In genomic region chr4:105335872-105336271, GRCm38 (mm10) we compare ENCODE assay signal across 27 mouse cellular contexts.
DNase-seq lines count a peak whose midpoint lies in the region; ATAC-seq and TF ChIP-seq lines count a peak whose summit lies in the region.
"Had no signal": no experiment of that assay in that cellular context is flagged by ENCODE, and none has a peak within 500 bp of the region (broad histone marks: within the 10 kb centered on the region; RNA-seq: fewer than 3 reads in every experiment).

No protein-coding gene starts in this region.

- H3K4me3 ChIP-seq in hindbrain, postnatal 0 days (ENCODE audit: low read length), result no peak overlapping the region
- H3K4me3 ChIP-seq in hindbrain, embryonic 14.5 days (replicated peaks; ENCODE audit: low read length), result no peak overlapping the region
- H3K4me3 ChIP-seq in forebrain, embryonic 14.5 days (ENCODE audit: low read depth, low read length), result no peak overlapping the region
- H3K4me3 ChIP-seq in heart, embryonic 11.5 days (ENCODE audit: low read depth, low read length), result no peak overlapping the region
- H3K4me3 ChIP-seq: hindbrain, embryonic 10.5 days; intestine, embryonic 15.5 days; layer of hippocampus, adult 2 months; neural tube, embryonic 15.5 days had no signal

- H3K9ac ChIP-seq in hindbrain, postnatal 0 days (replicated peaks; ENCODE audit: low read length), result no peak overlapping the region
- no peak overlapping the region for H3K9ac ChIP-seq in hindbrain, embryonic 14.5 days
- no peak overlapping the region for H3K9ac ChIP-seq in forebrain, embryonic 14.5 days (ENCODE audit: low read length)
- H3K9ac ChIP-seq in heart, embryonic 11.5 days (ENCODE audit: low read depth, low read length), result no peak overlapping the region
- H3K9ac ChIP-seq: intestine, embryonic 15.5 days; liver, embryonic 14.5 days; neural tube, embryonic 15.5 days had no signal

- no peak overlapping the region for H3K27ac ChIP-seq in hindbrain, postnatal 0 days
- no peak overlapping the region for H3K27ac ChIP-seq in hindbrain, embryonic 14.5 days
- peak overlapping the region; percentile 50; the same call in 1 of the 2 replicates for H3K27ac ChIP-seq in forebrain, embryonic 14.5 days (ENCODE audit: low read depth, low read length)
- no peak overlapping the region for H3K27ac ChIP-seq in heart, embryonic 11.5 days (ENCODE audit: low read depth, low read length)
- H3K27ac ChIP-seq: hindbrain, embryonic 10.5 days; intestine, embryonic 15.5 days; layer of hippocampus, adult 2 months; liver, embryonic 14.5 days; neural tube, embryonic 15.5 days had no signal

- no peak overlapping the region for H3K4me2 ChIP-seq in hindbrain, postnatal 0 days (ENCODE audit: low read depth, low read length)
- H3K4me2 ChIP-seq in hindbrain, embryonic 14.5 days (replicated peaks), result no peak overlapping the region
- H3K4me2 ChIP-seq in forebrain, embryonic 14.5 days (ENCODE audit: low read length), result no peak overlapping the region
- H3K4me2 ChIP-seq in heart, embryonic 11.5 days, result no peak overlapping the region
- H3K4me2 ChIP-seq: intestine, embryonic 15.5 days; neural tube, embryonic 15.5 days had no signal

- no peak for TF ChIP-seq CTCF in hindbrain, postnatal 0 days (IDR thresholded peaks at IDR 0.05; ENCODE audit: low read depth)
- TF ChIP-seq CTCF in brain, embryonic 14.5 days (IDR thresholded peaks at IDR 0.05; ENCODE audit: borderline replicate concordance, extremely low read depth, insufficient read depth, insufficient read length), result no peak

- H3K36me3 ChIP-seq in hindbrain, postnatal 0 days (ENCODE audit: insufficient read depth, low read length), result no peaks in the 10 kb centered on the region
- H3K36me3 ChIP-seq in hindbrain, embryonic 14.5 days (replicated peaks; ENCODE audit: control insufficient read depth, insufficient read depth), result no peaks in the 10 kb centered on the region
- no peaks in the 10 kb centered on the region for H3K36me3 ChIP-seq in forebrain, embryonic 14.5 days (ENCODE audit: control insufficient read depth, insufficient read depth, low read length)
- no peaks in the 10 kb centered on the region for H3K36me3 ChIP-seq in heart, embryonic 11.5 days (ENCODE audit: control insufficient read depth, insufficient read depth, low read length)
- H3K36me3 ChIP-seq: hindbrain, embryonic 10.5 days; intestine, embryonic 15.5 days; neural tube, embryonic 15.5 days had no signal

- WGBS in hindbrain, postnatal 0 days, result 29% methylated on average over 1 of the region's 1 CpGs
- 43% methylated on average over 1 of the region's 1 CpGs for WGBS in hindbrain, embryonic 14.5 days
- WGBS in forebrain, embryonic 14.5 days, result 5% methylated on average over 1 of the region's 1 CpGs
- 49% methylated on average over 1 of the region's 1 CpGs for WGBS in heart, embryonic 11.5 days (ENCODE audit: insufficient replicate concordance)

- no peak for ATAC-seq in hindbrain, postnatal 0 days
- ATAC-seq in hindbrain, embryonic 14.5 days (ENCODE audit: low FRiP score), result no peak
- peak; percentile 34; the same call in 1 of the 2 replicates for ATAC-seq in forebrain, embryonic 14.5 days
- no peak for ATAC-seq in heart, embryonic 11.5 days (replicated peaks; ENCODE audit: insufficient number of reproducible peaks, low FRiP score, low TSS enrichment)
- ATAC-seq: hindbrain, embryonic 16.5 days; intestine, embryonic 15.5 days; Patski had no signal

- no peaks in the 10 kb centered on the region for H3K27me3 ChIP-seq in hindbrain, postnatal 0 days (ENCODE audit: insufficient read depth, low read length)
- H3K27me3 ChIP-seq in hindbrain, embryonic 14.5 days (ENCODE audit: control insufficient read depth, insufficient read depth, low read length), result no peaks in the 10 kb centered on the region
- no peaks in the 10 kb centered on the region for H3K27me3 ChIP-seq in forebrain, embryonic 14.5 days (replicated peaks; ENCODE audit: control insufficient read depth, insufficient read depth, low read length)
- H3K27me3 ChIP-seq in heart, embryonic 11.5 days (ENCODE audit: control insufficient read depth, insufficient read depth, low read length), result no peaks in the 10 kb centered on the region
- H3K27me3 ChIP-seq: intestine, embryonic 15.5 days; neural tube, embryonic 15.5 days; Patski had no signal

- no peak for TF ChIP-seq POLR2A in brain, embryonic 14.5 days (IDR thresholded peaks at IDR 0.05; ENCODE audit: borderline replicate concordance, extremely low read depth, insufficient read depth, insufficient read length, poor library complexity, severe bottlenecking)

- H3K4me1 ChIP-seq in hindbrain, postnatal 0 days (ENCODE audit: insufficient read depth, low read length), result no peaks in the 10 kb centered on the region
- no peaks in the 10 kb centered on the region; the same call in 1 of the 2 replicates for H3K4me1 ChIP-seq in hindbrain, embryonic 14.5 days (replicated peaks; ENCODE audit: control insufficient read depth, insufficient read depth, low read length)
- peaks cover 3% of the 10 kb centered on the region; the same call in 1 of the 2 replicates for H3K4me1 ChIP-seq in forebrain, embryonic 14.5 days (ENCODE audit: control insufficient read depth, insufficient read depth, low read length)
- H3K4me1 ChIP-seq in heart, embryonic 11.5 days (ENCODE audit: control insufficient read depth, insufficient read depth, low read length), result peaks cover 3% of the 10 kb centered on the region; the same call in 1 of the 2 replicates
- H3K4me1 ChIP-seq: hindbrain, embryonic 10.5 days; intestine, embryonic 15.5 days; neural tube, embryonic 15.5 days had no signal

- DNase-seq in hindbrain, postnatal 0 days (ENCODE audit: low spot score), result peak; percentile 35
- no peak for DNase-seq in hindbrain, embryonic 14.5 days (ENCODE audit: low spot score)
- peak; percentile 28 to 53 for DNase-seq in kidney, postnatal 36 days
- DNase-seq in kidney, adult 18-20 months, result no peak
- DNase-seq in brain, embryonic 14.5 days (ENCODE audit: low read depth), result peak; percentile 83
- peak; percentile 77 for DNase-seq in forebrain, embryonic 14.5 days (ENCODE audit: low spot score)
- DNase-seq in B cell, adult 2 months, result no peak
- DNase-seq: adrenal gland, postnatal 10 days; cerebellum, adult 11 months; cerebellum, adult 9-10 months; cerebellum, postnatal 36 days; gastrocnemius, postnatal 10 days; heart, postnatal 14 days; liver; lung, adult 2 months; lung, postnatal 10 days; right cerebral cortex, adult 18-20 months; spleen, adult 18-20 months; thymus, postnatal 14 days had no signal

- H3K9me3 ChIP-seq in hindbrain, postnatal 0 days (ENCODE audit: low read length), result no peaks in the 10 kb centered on the region
- H3K9me3 ChIP-seq in hindbrain, embryonic 14.5 days (ENCODE audit: control insufficient read depth, low read length), result no peaks in the 10 kb centered on the region
- H3K9me3 ChIP-seq in forebrain, embryonic 14.5 days (replicated peaks; ENCODE audit: control insufficient read depth, low read length), result no peaks in the 10 kb centered on the region
- no peaks in the 10 kb centered on the region for H3K9me3 ChIP-seq in heart, embryonic 11.5 days (replicated peaks; ENCODE audit: control insufficient read depth, low read length)
- H3K9me3 ChIP-seq: hindbrain, embryonic 10.5 days; intestine, embryonic 15.5 days; neural tube, embryonic 15.5 days had no signal

Comparison
In these comparisons a context has a peak if more than half of its experiments do, and no peak if none do; other contexts are left out.
1. DNase-seq: peak in hindbrain, postnatal 0 days (single experiment), kidney, postnatal 36 days (2 of 2), brain, embryonic 14.5 days (single experiment) and forebrain, embryonic 14.5 days (single experiment); none in hindbrain, embryonic 14.5 days (single experiment), kidney, adult 18-20 months (single experiment) and B cell, adult 2 months (0 of 2).